ENCODE assay signal across 10 mouse cellular contexts in the genomic region with DNA sequence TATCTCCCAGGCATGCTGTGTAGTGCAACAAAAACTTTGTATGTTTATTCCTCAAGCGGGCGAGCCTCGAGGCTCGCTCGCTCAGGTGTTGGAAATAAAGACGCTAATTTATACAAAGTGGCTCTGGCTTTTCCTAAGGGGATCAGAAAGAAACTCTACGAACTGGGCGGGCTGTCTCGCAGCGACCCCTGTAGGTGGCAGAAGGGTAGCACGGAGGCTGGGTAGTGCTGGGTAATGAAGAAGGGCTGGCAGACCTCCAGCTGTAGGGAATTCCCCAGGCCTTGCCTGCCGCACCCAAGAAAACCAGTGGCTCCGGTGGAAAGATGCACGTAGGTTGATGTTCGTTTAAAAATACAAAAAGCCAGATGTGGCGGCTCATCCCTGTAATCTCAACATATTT. TPM values are rescaled to one million over a fixed set of nuclear protein-coding genes. Genes with fewer than 3 reads are reported as not detected.
DNase-seq lines count a peak whose midpoint lies in the region; ATAC-seq and TF ChIP-seq lines count a peak whose summit lies in the region.
"Had no signal": no experiment of that assay in that cellular context is flagged by ENCODE, and none has a peak within 500 bp of the region (broad histone marks: within the 10 kb centered on the region; RNA-seq: fewer than 3 reads in every experiment).

No protein-coding gene starts in this region.

- no peak overlapping the region for H3K9ac ChIP-seq in intestine, postnatal 0 days (ENCODE audit: low read depth, low read length)
- H3K9ac ChIP-seq in intestine, embryonic 15.5 days: no peak overlapping the region
- H3K9ac ChIP-seq in ES-Bruce4 (ENCODE audit: low read depth, poor library complexity, severe bottlenecking): no peak overlapping the region
- H3K9ac ChIP-seq: embryonic facial prominence, embryonic 13.5 days; liver, embryonic 15.5 days had no signal

- intact Hi-C loops in gastrocnemius, postnatal 14 days (cut with DNase I; ENCODE audit: low total_unique reads): loop anchor here (2.0 kb wide), 1 partner anchor 98 kb away; no protein-coding TSS in a partner anchor
- intact Hi-C loops in left cerebral cortex, adult 2 months (cut with DNase I): loop anchor here (1.0 to 5.0 kb wide), 2 partner anchors 99 to 282 kb away; no protein-coding TSS in a partner anchor

- no peak overlapping the region for H3K27ac ChIP-seq in intestine, postnatal 0 days (ENCODE audit: low read depth, low read length)
- no peak overlapping the region for H3K27ac ChIP-seq in intestine, embryonic 15.5 days
- no peak overlapping the region for H3K27ac ChIP-seq in ES-Bruce4 (ENCODE audit: insufficient read depth, low read length)
- no peak overlapping the region for H3K27ac ChIP-seq in left cerebral cortex, adult 2 months
- H3K27ac ChIP-seq: embryonic facial prominence, embryonic 13.5 days; liver, embryonic 15.5 days had no signal

- ATAC-seq in intestine, postnatal 0 days: no peak
- ATAC-seq in intestine, embryonic 15.5 days: no peak

- H3K79me2 ChIP-seq in myocyte (ENCODE audit: control insufficient read depth, insufficient read depth): peaks cover 5% of the 10 kb centered on the region

- no peak for TF ChIP-seq EP300 in ES-Bruce4 (IDR thresholded peaks at IDR 0.05; ENCODE audit: insufficient read depth, low read depth, low read length)

- no peak for TF ChIP-seq POLR2A in ES-Bruce4 (IDR thresholded peaks at IDR 0.05; ENCODE audit: insufficient read depth, low read length)
- TF ChIP-seq POLR2A in myocyte (IDR thresholded peaks at IDR 0.05; ENCODE audit: insufficient read length, low read depth): peak; percentile 16

- H3ac ChIP-seq in myocyte (ENCODE audit: control insufficient read depth, insufficient read length): peak overlapping the region; percentile 2

- peaks cover 48% of the 10 kb centered on the region for H3K27me3 ChIP-seq in intestine, postnatal 0 days (replicated peaks; ENCODE audit: control insufficient read depth, insufficient read depth, low read length)
- H3K27me3 ChIP-seq in intestine, embryonic 15.5 days (replicated peaks): peaks cover 53% of the 10 kb centered on the region
- H3K27me3 ChIP-seq in ES-Bruce4 (ENCODE audit: control insufficient read depth, insufficient read depth, low read length, poor library complexity, severe bottlenecking) (no peaks in the 10 kb centered on the region), myocyte (ENCODE audit: control insufficient read depth, insufficient read depth, insufficient read length) (no peaks in the 10 kb centered on the region)

- peak; percentile 72 for TF ChIP-seq CTCF in intestine, postnatal 0 days (IDR thresholded peaks at IDR 0.05; ENCODE audit: low read depth)
- peak; percentile 81 for TF ChIP-seq CTCF in ES-Bruce4 (IDR thresholded peaks at IDR 0.05; ENCODE audit: low read depth, low read length)
- peak; percentile 65 for TF ChIP-seq CTCF in left cerebral cortex, adult 2 months (IDR thresholded peaks at IDR 0.05)

- no peak overlapping the region for H3K4me2 ChIP-seq in intestine, postnatal 0 days (replicated peaks; ENCODE audit: low read depth)
- H3K4me2 ChIP-seq in intestine, embryonic 15.5 days (replicated peaks): no peak overlapping the region
- H3K4me2 ChIP-seq in myocyte (ENCODE audit: low read depth): peak overlapping the region; percentile 68
- H3K4me2 ChIP-seq: liver, embryonic 15.5 days had no signal

- no peak overlapping the region for H3K4me3 ChIP-seq in intestine, postnatal 0 days (ENCODE audit: low read depth, low read length)
- no peak overlapping the region for H3K4me3 ChIP-seq in intestine, embryonic 15.5 days (replicated peaks)
- H3K4me3 ChIP-seq in ES-Bruce4 (ENCODE audit: low read depth, low read length) (no peak overlapping the region), myocyte (peak overlapping the region; percentile 80)
- no peak overlapping the region for H3K4me3 ChIP-seq in left cerebral cortex, adult 2 months
- H3K4me3 ChIP-seq: liver, embryonic 15.5 days had no signal

- peak; percentile 46 for DNase-seq in cerebellum, adult 8-10 months
- DNase-seq in gastrocnemius, postnatal 14 days: peak; percentile 84
- DNase-seq in left cerebral cortex, adult 2 months (ENCODE audit: extremely low spot score in 1 of 2, low spot score in 2 of 2): peak in 1 of 2 experiments; percentile 70
- peak; percentile 47 for DNase-seq in thymus, postnatal 25 days

- no peaks in the 10 kb centered on the region for H3K4me1 ChIP-seq in intestine, postnatal 0 days (replicated peaks; ENCODE audit: control insufficient read depth, insufficient read depth, low read length)
- H3K4me1 ChIP-seq in intestine, embryonic 15.5 days (replicated peaks): peaks cover 5% of the 10 kb centered on the region; the same call in 1 of the 2 replicates
- no peaks in the 10 kb centered on the region for H3K4me1 ChIP-seq in ES-Bruce4 (ENCODE audit: control insufficient read depth, insufficient read depth, low read length)
- H3K4me1 ChIP-seq: liver, embryonic 15.5 days had no signal

- no peaks in the 10 kb centered on the region for H3K36me3 ChIP-seq in intestine, postnatal 0 days (ENCODE audit: control insufficient read depth, insufficient read depth)
- H3K36me3 ChIP-seq in intestine, embryonic 15.5 days: no peaks in the 10 kb centered on the region
- H3K36me3 ChIP-seq in ES-Bruce4 (ENCODE audit: control insufficient read depth, insufficient read depth, low read length, poor library complexity, severe bottlenecking) (no peaks in the 10 kb centered on the region), myocyte (ENCODE audit: control insufficient read depth, insufficient read depth) (no peaks in the 10 kb centered on the region)
- H3K36me3 ChIP-seq: embryonic facial prominence, embryonic 13.5 days; liver, embryonic 15.5 days had no signal

- no peaks in the 10 kb centered on the region for H3K9me3 ChIP-seq in intestine, postnatal 0 days (ENCODE audit: control insufficient read depth)
- H3K9me3 ChIP-seq in intestine, embryonic 15.5 days: no peaks in the 10 kb centered on the region
- H3K9me3 ChIP-seq in ES-Bruce4 (replicated peaks; ENCODE audit: control insufficient read depth, insufficient read depth, low read length, poor library complexity, severe bottlenecking): no peaks in the 10 kb centered on the region
- H3K9me3 ChIP-seq: embryonic facial prominence, embryonic 13.5 days; liver, embryonic 15.5 days had no signal

- WGBS in intestine, postnatal 0 days: 12% methylated on average over 16 of the region's 16 CpGs
- WGBS in intestine, embryonic 15.5 days: 6% methylated on average over 16 of the region's 16 CpGs

TF ChIP-seq in myocyte, 11 proteins besides CTCF, POLR2A, EP300 and RAD21:
- TF ChIP-seq MYOD1 (IDR thresholded peaks at IDR 0.05; ENCODE audit: control insufficient read depth in 1 of 3, insufficient read length in 2 of 3, low read depth in 2 of 3): no peak
- no peak for TF ChIP-seq CEBPB (IDR thresholded peaks at IDR 0.05; ENCODE audit: insufficient read depth, poor library complexity, severe bottlenecking)
- TF ChIP-seq SRF (IDR thresholded peaks at IDR 0.05; ENCODE audit: control insufficient read depth, insufficient read length, low read depth): no peak
- TF ChIP-seq MYOG (IDR thresholded peaks at IDR 0.05; ENCODE audit: control insufficient read depth in 1 of 3, insufficient read depth in 1 of 3, insufficient read length in 2 of 3, low read depth in 2 of 3): no peak
- TF ChIP-seq E2F4 (IDR thresholded peaks at IDR 0.05; ENCODE audit: insufficient read depth): no peak
- no peak for TF ChIP-seq MAX (IDR thresholded peaks at IDR 0.05; ENCODE audit: low read depth)
- TF ChIP-seq TCF3 (IDR thresholded peaks at IDR 0.05; ENCODE audit: insufficient read length, low read depth): no peak
- no peak for TF ChIP-seq POLR2AphosphoS2 (IDR thresholded peaks at IDR 0.05; ENCODE audit: insufficient read length, low read depth)
- TF ChIP-seq USF1 (IDR thresholded peaks at IDR 0.05; ENCODE audit: low read depth): no peak
- no peak for TF ChIP-seq TCF12 (IDR thresholded peaks at IDR 0.05; ENCODE audit: insufficient read depth, poor library complexity, severe bottlenecking)
- no peak for TF ChIP-seq REST (IDR thresholded peaks at IDR 0.05; ENCODE audit: insufficient read depth, insufficient read length)

RNA-seq across cellular contexts. Expression of gene Myod1, which starts 2.7 kb away (rescaled TPM):
- not detected in 2 replicates for polyA plus RNA-seq in intestine, postnatal 0 days (2015; fragmentation: Nextera tagmentation; extraction: Ambion mirVana)
- 0.24 TPM in 1 of 2 replicates, not detected in the other for polyA plus RNA-seq in intestine, embryonic 15.5 days (2015; fragmentation: Nextera tagmentation; extraction: Ambion mirVana)
- polyA plus RNA-seq in ES-Bruce4 (2011; ENCODE audit: insufficient read depth, insufficient read length, low read depth, missing spikeins): not detected in 2 replicates
- 10 to 100 TPM; 24.3 to 30.6 TPM for total RNA-seq in gastrocnemius, postnatal 14 days (2021)
- total RNA-seq in left cerebral cortex, adult 2 months (2021): under 1 TPM in 1 of 2 experiments, not detected in 1; 0.30 TPM
- 396 TPM for polyA plus RNA-seq in myocyte (2012; fragmentation: generic; extraction: Trizol)

RNA-seq across cellular contexts. Expression of gene Kcnc1, which starts 17.3 kb away (rescaled TPM):
- 0.39 and 0.72 TPM in 2 replicates for polyA plus RNA-seq in intestine, postnatal 0 days (2015; fragmentation: Nextera tagmentation; extraction: Ambion mirVana)
- 0.38 and 0.53 TPM in 2 replicates for polyA plus RNA-seq in intestine, embryonic 15.5 days (2015; fragmentation: Nextera tagmentation; extraction: Ambion mirVana)
- polyA plus RNA-seq in ES-Bruce4 (2011; ENCODE audit: insufficient read depth, insufficient read length, low read depth, missing spikeins): 0.07 TPM in 1 of 2 replicates, not detected in the other
- total RNA-seq in gastrocnemius, postnatal 14 days (2021): 10 to 100 TPM; 34.8 to 35.1 TPM
- total RNA-seq in left cerebral cortex, adult 2 months (2021): 100 to 1,000 TPM; 140 to 149 TPM
- polyA plus RNA-seq in myocyte (2012; fragmentation: generic; extraction: Trizol): 0.07 TPM
- polyA plus RNA-seq: liver, embryonic 15.5 days had no signal

Comparison
In these comparisons a context has a peak if more than half of its experiments do, and no peak if none do; other contexts are left out.
1. RNA of gene Myod1, which starts 2.7 kb away (polyA plus RNA-seq): 396 TPM in myocyte (single experiment); 0.24 TPM in intestine, embryonic 15.5 days, not detected in intestine, postnatal 0 days and not detected in ES-Bruce4; every median in the first group is over 100 times any median in the second.
2. Peak in every context shown above with its lines, with median percentiles within 50 percentile points of each other: CTCF ChIP-seq.